Mouse (Mus musculus) liver, embryonic 14.5 days (tissue): ENCODE measurements around the gene Gpr37l1. TPM values are rescaled to one million over a fixed set of nuclear protein-coding genes. Genes with fewer than 3 reads are reported as not detected.

Source experiments
- ATAC-seq: fragments of 200-750 bp; cut with Nextera tagmentation; 2 replicates; pipeline ENCODE4 v1.8.0; 2017; ENCODE audit warnings: moderate number of reproducible peaks, mild to moderate bottlenecking, moderate library complexity; ENCODE audit not compliant: insufficient read depth
- DNase-seq, 3 experiments: peaks; one replicate each; pipeline ENCODE4 v3.0.0-alpha.2; 2012 to 2013; ENCODE audit warnings: low read depth in 3 of 3, low spot score in 3 of 3
- H3K27ac ChIP-seq: fragments of 300-500 bp; sonication (generic); 2 replicates; pipeline ENCODE4 v1.5.1; 2014; ENCODE audit warnings: moderate library complexity, mild to moderate bottlenecking, control low read depth, inconsistent platforms
- H3K27me3 ChIP-seq: fragments of 300-500 bp; sonication (generic); 2 replicates; pipeline ENCODE4 v1.6.1; 2014; ENCODE audit warnings: mild to moderate bottlenecking, low read length, moderate library complexity; ENCODE audit not compliant: control insufficient read depth, insufficient read depth
- H3K36me3 ChIP-seq: fragments of 300-500 bp; sonication (generic); replicated peaks from 2 replicates; pipeline ENCODE4 v1.6.1; 2014; ENCODE audit warnings: low read depth; ENCODE audit not compliant: control insufficient read depth, insufficient read depth
- H3K4me1 ChIP-seq, 2 experiments: fragments of 200-500 bp in 1 of 2; fragments of 300-500 bp in 1 of 2; sonication (generic) in 1 of 2; replicated peaks; 2 replicates each; pipeline ENCODE4 v1.6.1; 2012 to 2014; ENCODE audit warnings: antibody characterized with exemption in 1 of 2, inconsistent platforms in 1 of 2, low read length in 1 of 2; ENCODE audit not compliant: control insufficient read depth in 2 of 2, insufficient read depth in 2 of 2
- H3K4me2 ChIP-seq: fragments of 300-500 bp; sonication (generic); 2 replicates; pipeline ENCODE4 v1.6.1; 2014; ENCODE audit warnings: low read depth, mild to moderate bottlenecking, control low read depth, moderate library complexity
- H3K4me3 ChIP-seq, 2 experiments: fragments of 200-500 bp in 1 of 2; fragments of 300-500 bp in 1 of 2; sonication (generic) in 1 of 2; 2 replicates each; pipeline ENCODE4 v1.5.1; 2012 to 2014; ENCODE audit warnings: low read depth in 2 of 2, low read length in 2 of 2, mild to moderate bottlenecking in 2 of 2, control low read depth in 1 of 2, inconsistent platforms in 1 of 2, moderate library complexity in 1 of 2; ENCODE audit not compliant: insufficient read depth in 1 of 2
- H3K9ac ChIP-seq: fragments of 300-500 bp; sonication (generic); replicated peaks from 2 replicates; pipeline ENCODE4 v1.6.1; 2014; ENCODE audit warnings: mild to moderate bottlenecking, control low read depth, moderate library complexity
- H3K9me3 ChIP-seq: fragments of 300-500 bp; sonication (generic); 2 replicates; pipeline ENCODE4 v1.6.1; 2016; ENCODE audit warnings: low read length, mixed read lengths; ENCODE audit not compliant: control insufficient read depth
- CTCF ChIP-seq: IDR thresholded peaks from 2 replicates; pipeline ENCODE4 v1.5.1; 2016; ENCODE audit warnings: antibody characterized with exemption, low read depth, control low read depth
- EP300 ChIP-seq: IDR thresholded peaks from 2 replicates; pipeline ENCODE4 v1.6.1; 2016; ENCODE audit warnings: antibody characterized with exemption, low read depth
- WGBS: fragments of 180-500 bp; shearing (Covaris S2); extraction: QIAGEN DNeasy Blood & Tissue Kit; methylation state at CpG from one replicate; pipeline ENCODE4 v1.1.7; 2014; ENCODE audit not compliant: insufficient replicate concordance; 5-methylcytosine and 5-hydroxymethylcytosine counted together
- polyA plus RNA-seq, 2 experiments: library from polyadenylated mRNA; depleted of rRNA in 1 of 2; stranded (reverse) in 1 of 2; unstranded in 1 of 2; fragments of >200 nt; fragmentation: Nextera tagmentation in 1 of 2; extraction: Ambion mirVana in 1 of 2; gene quantifications; 2 replicates each; pipeline versions ENCODE4 v1.2.1 to v1.2.3; 2012 to 2014

Gpr37l1 gene
- polyA plus RNA-seq (2012; rRNA removed) (0.01 TPM in 1 of 2 replicates, not detected in the other), polyA plus RNA-seq (2014; fragmentation: Nextera tagmentation; extraction: Ambion mirVana) (not detected in 2 replicates)

- WGBS: 44% methylated on average over 11 of the region's 11 CpGs
- no peak for DNase-seq
These were observed at the start of gene Gpr37l1 for GRCm38 (mm10) chr1:135167435-135167834. Gpr37l1 (minus strand) TSS chr1:135167681.

GRCm38 (mm10) chr1:135213772-135214640, 46.5 kb upstream of the Gpr37l1 start:
- TF ChIP-seq EP300 (no peak), CTCF (no peak)
- 57% methylated on average over 9 of the region's 9 CpGs for WGBS
- no peaks in the 10 kb centered on the region for H3K4me1 ChIP-seq
- H3K27ac ChIP-seq: no peak overlapping the region
- no peaks in the 10 kb centered on the region for H3K9me3 ChIP-seq
- H3K4me2 ChIP-seq: no peak overlapping the region
- no peak for ATAC-seq
- H3K36me3 ChIP-seq: no peaks in the 10 kb centered on the region
- no peaks in the 10 kb centered on the region for H3K27me3 ChIP-seq
- no peak for DNase-seq
- H3K9ac ChIP-seq: no peak overlapping the region
- no peak overlapping the region for H3K4me3 ChIP-seq

More at GRCm38 (mm10) chr1:135167435-135167834, at the start of gene Gpr37l1:
- Histone ChIP-seq H3K4me2 (no peak within 1 kb of the TSS), H3K9me3 (no peaks in the 10 kb centered on the region), H3K27me3 (no peaks in the 10 kb centered on the region; the same call in 1 of the 2 replicates), H3K9ac (no peak within 1 kb of the TSS), H3K27ac (no peak within 1 kb of the TSS), H3K4me1 (0 out of 4 replicates have a peak, but pooled peaks cover 0 to 2% of the 10 kb centered on the region in 2 experiments), H3K4me3 (no peak within 1 kb of the TSS), H3K36me3 (no peaks in the 10 kb centered on the region)
- TF ChIP-seq EP300 (no peak), CTCF (peak; percentile 17; the same call in 1 of the 2 replicates)
- no peak for ATAC-seq

GRCm38 (mm10) chr1:135210421-135210820, 42.9 kb upstream of the Gpr37l1 start:
- Histone ChIP-seq H3K4me2 (no peak overlapping the region), H3K4me1 (peaks cover 2 to 6% of the 10 kb centered on the region in 2 experiments), H3K36me3 (no peaks in the 10 kb centered on the region), H3K4me3 (no peak overlapping the region), H3K27ac (no peak overlapping the region), H3K9me3 (no peaks in the 10 kb centered on the region), H3K9ac (no peak overlapping the region), H3K27me3 (no peaks in the 10 kb centered on the region)
- no peak for ATAC-seq
- DNase-seq: no peak
- no peak for TF ChIP-seq EP300
- TF ChIP-seq CTCF: no peak
- 36% methylated on average over 5 of the region's 5 CpGs for WGBS

GRCm38 (mm10) chr1:135208716-135209115, 41.2 kb upstream of the Gpr37l1 start:
- no peak overlapping the region for H3K9ac ChIP-seq
- H3K4me2 ChIP-seq: no peak overlapping the region
- ATAC-seq (no peak), DNase-seq (no peak)
- H3K27ac ChIP-seq: no peak overlapping the region
- no peaks in the 10 kb centered on the region for H3K36me3 ChIP-seq
- 45% methylated on average over 9 of the region's 9 CpGs for WGBS
- peaks cover 16 to 20% of the 10 kb centered on the region in 2 experiments for H3K4me1 ChIP-seq
- no peak overlapping the region for H3K4me3 ChIP-seq
- no peaks in the 10 kb centered on the region for H3K27me3 ChIP-seq
- TF ChIP-seq EP300 (no peak), CTCF (no peak)
- no peaks in the 10 kb centered on the region for H3K9me3 ChIP-seq

GRCm38 (mm10) chr1:135206586-135207339, 39.3 kb upstream of the Gpr37l1 start:
- no peaks in the 10 kb centered on the region for H3K27me3 ChIP-seq
- ATAC-seq (no peak), DNase-seq (no peak)
- TF ChIP-seq EP300 (no peak), CTCF (no peak)
- 83% methylated on average over 14 of the region's 14 CpGs for WGBS
- H3K4me1 ChIP-seq: peaks cover 16 to 20% of the 10 kb centered on the region in 2 experiments
- H3K4me2 ChIP-seq: no peak overlapping the region
- H3K4me3 ChIP-seq: no peak overlapping the region
- no peak overlapping the region for H3K9ac ChIP-seq
- H3K27ac ChIP-seq: no peak overlapping the region
- no peaks in the 10 kb centered on the region for H3K36me3 ChIP-seq
- no peaks in the 10 kb centered on the region for H3K9me3 ChIP-seq
